Mouse (Mus musculus) liver, adult 2 months (tissue): ENCODE results near the gene Medag.

Experiments used
- CTCF ChIP-seq: fragments of 200-500 bp; IDR thresholded peaks from 2 replicates; pipeline ENCODE4 v1.5.1; 2011; ENCODE audit warnings: low read depth, low read length, control low read depth
- POLR2A ChIP-seq: fragments of 200-500 bp; IDR thresholded peaks from 2 replicates; pipeline ENCODE4 v1.6.1; 2011; ENCODE audit warnings: low read length, control low read depth; ENCODE audit not compliant: insufficient read depth; ENCODE audit errors: extremely low read depth

DNA sequence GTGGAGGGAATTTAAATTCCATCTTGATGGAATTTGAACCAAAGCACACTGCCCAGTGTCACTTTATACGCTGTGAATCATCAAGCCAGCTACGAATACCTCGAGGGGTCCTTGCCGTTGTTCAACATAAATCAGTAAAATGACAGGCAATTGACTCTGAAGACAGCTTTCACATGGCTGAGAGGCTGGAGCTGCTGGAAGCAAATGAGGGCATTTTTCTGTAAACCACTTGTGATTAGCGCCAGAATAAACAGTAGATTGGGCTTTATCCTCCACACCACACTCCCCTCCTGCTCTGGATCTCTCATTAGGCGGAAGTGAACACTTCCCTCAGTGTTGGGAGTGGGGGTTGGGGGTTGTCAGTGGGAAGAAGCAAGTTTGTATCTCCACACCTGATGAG lies 34.3 kb upstream of the Medag start:
- TF ChIP-seq CTCF, result no peak
- no peak for TF ChIP-seq POLR2A
